Mouse (Mus musculus): ENCODE results near the gene Adam12.
A peak's percentile ranks its signal among the peaks of the same experiment; 100 is the strongest.

The Adam12 gene

DNA sequence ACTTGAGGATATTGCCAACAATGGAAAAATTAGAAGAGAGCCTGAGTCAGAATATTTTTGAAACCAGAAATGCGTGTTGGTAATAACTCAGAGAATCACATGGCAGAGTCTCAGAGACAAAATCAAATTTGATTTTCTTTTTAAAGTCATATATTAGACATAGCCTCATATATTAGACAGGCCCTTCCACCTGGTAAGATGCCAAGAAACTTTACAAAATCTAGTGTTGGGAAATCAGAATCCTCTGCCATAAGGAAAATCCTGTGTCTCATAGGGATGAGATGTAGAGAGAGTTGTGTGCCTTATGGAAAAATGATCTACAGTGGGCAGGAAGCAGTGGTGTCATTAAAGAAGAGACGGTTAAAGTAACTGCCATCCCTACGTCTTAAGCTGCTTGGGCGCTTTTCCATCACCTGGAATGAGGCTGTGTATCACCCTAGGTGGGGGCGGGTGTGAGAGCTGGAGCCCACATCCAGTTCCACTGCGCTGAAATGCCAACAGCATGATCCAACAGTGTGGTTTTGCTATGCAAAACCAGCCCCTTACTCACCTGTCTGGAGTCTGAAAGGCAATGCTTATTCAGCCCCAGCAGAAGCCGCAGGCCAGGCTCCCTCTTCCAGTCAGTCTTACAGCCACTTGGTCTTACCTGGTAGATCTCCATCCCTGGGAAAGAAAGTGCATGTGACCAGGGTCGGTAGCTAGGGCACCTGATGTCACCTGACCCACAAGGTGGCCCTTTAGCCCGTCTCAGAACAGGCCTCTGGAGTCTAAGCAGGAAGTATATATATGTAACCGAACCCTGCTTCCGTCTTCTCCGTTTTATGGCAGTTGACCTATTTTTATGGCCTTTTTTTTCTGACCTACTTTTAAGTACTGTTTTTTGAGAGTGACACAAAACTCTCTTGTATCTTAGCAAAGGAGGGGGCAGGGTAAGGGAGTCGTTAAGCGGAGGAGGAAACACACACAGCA is at the start of gene Adam12:
Gene Adam12 (minus strand): TSS at position 769 of the 969 bp plus-strand sequence.
- no peak for DNase-seq (ENCODE audit: low read depth, low spot score)

- DNase-seq (ENCODE audit: low read depth, low spot score), result no peak
Observed at GRCm38 (mm10) chr7:134272956-134273355, 41.0 kb upstream of the Adam12 start.

DNA sequence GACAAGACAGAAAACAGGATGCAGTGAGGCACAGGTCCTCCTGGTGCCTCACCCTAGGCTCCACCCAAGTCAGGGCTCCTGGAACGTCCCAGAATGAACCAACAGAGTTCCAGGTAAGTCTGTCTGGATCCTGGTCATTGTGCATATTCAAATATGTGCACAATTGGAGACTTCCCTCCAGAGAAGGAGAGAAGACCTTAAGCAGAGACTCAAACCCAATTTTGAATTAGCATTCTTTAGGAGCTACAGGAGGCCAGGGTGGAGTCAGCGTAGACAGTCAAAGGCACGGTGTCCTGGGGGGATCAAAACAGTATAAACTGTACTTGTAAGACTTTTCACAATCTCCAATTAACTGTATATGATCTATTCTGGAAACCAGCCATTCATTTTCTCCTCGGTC is 40.5 kb upstream of the Adam12 start:
- peak; percentile 78 for DNase-seq (ENCODE audit: low read depth, low spot score)

- DNase-seq (ENCODE audit: low read depth, low spot score), result no peak
Observed at GRCm38 (mm10) chr7:134265783-134266182, 33.8 kb upstream of the Adam12 start.

DNA sequence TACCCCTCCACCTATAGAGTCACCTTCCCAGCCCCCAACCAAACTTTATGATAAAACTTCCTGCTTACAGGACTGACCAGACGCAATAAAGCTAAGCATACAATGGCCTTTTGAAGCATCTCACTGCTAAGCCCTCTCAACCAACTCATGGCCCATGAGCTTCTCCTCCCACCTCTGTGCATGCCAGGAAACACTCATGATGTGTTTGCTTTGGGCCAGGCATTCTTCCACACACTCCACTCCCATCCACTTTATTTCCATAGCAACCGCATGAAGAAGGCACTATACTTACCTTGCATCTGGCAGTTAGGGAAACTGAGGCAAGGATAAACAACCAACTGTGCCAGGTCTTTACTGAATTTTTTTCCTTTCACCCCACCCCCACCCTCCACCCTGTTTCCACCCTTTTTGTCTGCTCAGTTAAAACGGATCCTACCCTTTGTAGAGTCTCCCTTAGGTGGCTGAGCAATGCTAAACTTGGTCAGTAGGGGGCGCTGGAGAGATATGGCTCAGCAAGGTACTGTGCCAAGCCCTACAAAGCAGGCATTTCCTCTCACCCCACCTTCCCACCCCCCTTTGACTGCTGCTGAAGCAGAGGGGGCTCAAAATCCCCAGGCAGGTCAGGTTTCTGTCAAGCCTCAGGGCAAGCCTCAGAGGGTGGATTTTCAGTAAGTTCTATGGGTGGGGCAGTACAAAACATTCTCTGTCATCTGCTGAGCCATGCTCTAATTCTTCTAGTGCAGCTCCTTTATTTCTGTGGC is 31.4 kb upstream of the Adam12 start:
- peak; percentile 86 for DNase-seq (ENCODE audit: low read depth, low spot score)

DNA sequence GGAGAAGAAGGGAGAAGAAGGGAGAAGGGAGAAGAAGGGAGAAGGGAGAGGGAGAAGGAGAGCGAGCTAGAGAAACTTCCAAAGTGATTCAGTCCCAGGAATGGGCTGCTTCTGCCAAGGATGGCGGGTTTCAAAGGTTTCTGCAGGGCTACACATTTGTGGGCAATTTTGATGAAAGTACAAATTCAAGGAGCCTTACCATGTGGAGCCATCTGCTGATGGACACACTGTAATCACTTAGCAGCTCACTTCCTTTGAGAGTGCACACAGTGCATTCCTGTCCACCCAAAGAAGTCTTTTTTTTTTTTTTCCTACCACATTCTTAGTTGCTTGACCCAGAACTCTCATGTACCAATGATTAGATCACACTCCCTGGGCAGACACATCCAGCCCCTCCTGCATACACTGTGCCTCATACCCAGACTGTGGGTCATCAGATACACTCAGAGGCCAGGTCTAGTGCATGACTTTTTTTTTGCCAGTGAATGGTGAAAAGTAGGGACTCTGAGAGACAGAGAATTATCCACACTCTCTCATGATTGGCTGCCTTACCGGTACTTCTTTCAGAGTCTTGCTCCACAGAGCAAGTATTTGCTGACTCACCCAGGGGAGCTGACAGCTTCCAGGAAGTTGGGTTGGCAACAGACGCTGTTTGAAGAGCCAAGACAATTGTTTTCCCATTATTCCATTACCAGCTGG is 29.2 kb upstream of the Adam12 start:
- peak; percentile 29 for DNase-seq (ENCODE audit: low read depth, low spot score)

DNA sequence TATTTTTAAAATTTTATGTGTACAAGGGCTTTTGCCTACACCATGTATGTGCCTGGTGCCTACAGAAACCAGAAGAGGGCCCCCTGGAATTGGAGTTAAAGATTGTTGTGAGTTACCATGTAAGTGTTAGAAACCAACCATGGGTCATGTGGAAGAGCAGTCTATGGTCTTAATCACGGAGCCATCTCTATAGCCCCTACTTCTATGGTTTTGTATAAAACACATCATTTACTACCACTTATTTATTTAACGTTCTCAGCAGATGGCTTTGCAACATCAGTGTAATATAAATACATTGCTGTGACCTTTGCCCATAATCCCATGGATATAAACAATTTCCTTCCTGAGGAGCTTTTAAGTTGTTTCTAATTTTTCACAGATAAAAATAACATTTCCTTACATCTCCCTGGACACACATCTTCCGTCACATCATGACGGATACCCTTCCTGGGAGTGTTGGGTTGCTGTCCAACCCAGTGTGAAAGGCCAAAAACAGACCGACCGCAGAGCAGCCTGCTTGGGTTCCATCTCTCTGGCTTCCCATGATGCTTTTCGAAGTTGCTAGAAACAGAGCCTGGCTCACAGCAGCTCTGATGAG is 18.4 kb upstream of the Adam12 start:
- DNase-seq (ENCODE audit: low read depth, low spot score), result no peak

DNA sequence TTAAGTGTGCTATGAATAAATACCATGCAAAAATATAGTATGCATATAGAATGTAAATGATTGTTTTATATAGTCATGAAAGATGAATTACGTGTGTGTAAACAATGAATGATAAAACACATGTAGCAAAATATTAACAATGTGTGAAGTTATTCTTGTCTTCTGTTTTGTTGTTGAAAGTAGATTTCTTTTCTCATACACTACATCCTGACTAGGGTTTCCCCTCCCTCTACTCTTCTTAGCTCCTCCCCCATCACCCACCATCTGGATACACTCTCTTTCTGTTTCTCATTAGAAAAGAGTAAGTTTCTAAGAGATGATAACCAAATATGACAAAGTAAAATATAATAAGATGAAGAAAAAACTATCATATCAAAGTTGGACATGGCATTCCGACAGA is 16.1 kb upstream of the Adam12 start:
- no peak for DNase-seq (ENCODE audit: low read depth, low spot score)

DNA sequence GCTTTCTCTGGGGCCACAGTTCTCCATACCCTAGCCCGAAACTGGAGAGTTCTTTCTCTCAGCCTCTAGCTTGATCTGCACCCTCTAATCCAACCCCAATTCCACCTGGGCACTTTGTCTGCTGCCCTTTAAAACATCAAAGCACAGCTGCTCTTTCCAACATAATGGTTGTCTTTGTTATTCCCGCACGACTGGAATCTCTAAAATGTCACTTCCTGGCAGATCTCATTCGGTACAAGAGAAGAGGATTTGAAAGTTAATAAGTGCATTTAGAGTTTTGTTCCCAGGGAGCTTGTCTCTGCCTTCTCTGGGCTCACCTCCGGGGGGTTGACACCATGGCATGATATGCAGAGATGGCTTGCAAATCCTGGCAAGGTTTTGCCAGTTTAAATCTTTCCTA is 14.7 kb upstream of the Adam12 start:
- DNase-seq (ENCODE audit: low read depth, low spot score), result peak; percentile 84

DNA sequence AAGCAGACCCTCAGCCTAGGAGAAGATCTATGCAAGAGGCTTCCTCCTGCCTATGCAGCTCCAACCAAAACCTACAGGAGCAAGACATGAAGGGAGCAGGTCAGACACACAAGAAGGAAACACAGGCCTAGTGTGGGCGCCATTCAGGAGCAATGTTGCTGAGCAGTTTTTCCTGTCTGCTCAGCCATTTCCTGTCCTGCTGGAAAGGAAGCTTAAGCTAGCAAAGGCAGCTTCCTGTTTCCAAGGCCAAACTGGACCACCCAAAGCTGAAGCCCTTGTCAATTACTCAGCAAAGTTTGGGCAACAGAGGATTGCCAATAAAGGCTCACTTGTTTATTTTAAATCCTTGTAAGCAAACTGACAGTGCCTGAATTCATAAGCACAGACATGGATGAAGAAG is 10.8 kb upstream of the Adam12 start:
- no peak for DNase-seq (ENCODE audit: low read depth, low spot score)

GRCm38 (mm10) chr7:134241212-134241611 is 9.3 kb upstream of the Adam12 start:
- no peak for DNase-seq (ENCODE audit: low read depth, low spot score)

DNA sequence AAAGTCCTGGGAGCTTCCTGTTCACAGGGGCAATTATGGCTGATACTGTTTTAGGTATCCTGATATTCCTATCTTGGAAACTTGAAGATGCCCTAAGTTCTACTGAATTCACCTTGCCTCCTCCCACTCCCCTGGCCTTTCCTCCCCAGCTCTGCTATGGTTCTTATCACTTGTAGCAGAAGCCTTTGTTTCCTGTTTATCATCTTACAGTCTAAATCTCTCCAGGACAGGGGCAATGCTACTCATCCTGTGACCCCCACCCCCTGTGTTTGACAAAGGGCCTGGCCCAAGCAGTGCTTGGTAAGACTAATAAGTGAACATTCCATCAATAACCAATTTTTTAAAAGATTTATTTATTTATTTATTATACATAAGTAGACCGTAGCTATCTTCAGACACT is 8.6 kb upstream of the Adam12 start:
- no peak for DNase-seq (ENCODE audit: low read depth, low spot score)

GRCm38 (mm10) chr7:134238863-134239262 is 6.9 kb upstream of the Adam12 start:
- DNase-seq (ENCODE audit: low read depth, low spot score), result peak; percentile 57

DNA sequence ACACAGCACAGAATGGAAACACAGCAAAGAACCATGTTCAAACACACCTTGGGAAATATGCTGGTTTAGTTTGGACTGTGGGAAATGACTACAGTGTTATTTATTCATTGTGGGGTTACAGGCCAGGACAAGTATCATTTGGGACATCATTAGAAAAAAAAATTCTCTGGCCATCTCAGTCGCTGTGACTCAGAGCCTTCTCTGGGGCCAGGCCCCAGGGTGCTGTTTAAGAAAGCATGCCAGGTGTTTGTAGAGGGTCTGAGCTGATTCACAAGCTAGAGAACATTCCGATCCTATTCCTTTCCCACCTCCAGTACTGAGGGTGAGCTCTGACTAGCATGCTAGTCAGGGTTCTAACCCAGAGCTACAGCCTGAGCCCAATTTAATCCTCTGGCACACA is 5.4 kb upstream of the Adam12 start:
- DNase-seq (ENCODE audit: low read depth, low spot score), result no peak

DNA sequence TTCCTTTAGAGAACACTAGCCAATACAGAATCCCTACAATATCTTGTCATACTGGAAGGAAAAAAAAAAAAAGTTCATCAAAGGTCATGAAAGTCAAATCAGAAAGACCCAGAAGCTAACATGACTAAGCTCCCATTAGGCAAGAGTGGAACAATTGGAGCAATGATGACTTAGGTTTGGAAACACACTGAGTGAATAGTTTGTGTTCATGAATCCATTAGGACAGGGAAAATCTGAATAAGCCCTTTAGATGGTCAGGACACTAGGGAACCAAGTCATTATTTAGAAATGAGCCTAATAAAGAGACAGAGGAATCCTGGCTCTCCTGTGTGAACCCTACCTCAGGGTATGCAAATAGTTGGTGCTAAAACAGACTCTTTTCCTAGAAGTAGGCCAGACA is 4.8 kb upstream of the Adam12 start:
- DNase-seq (ENCODE audit: low read depth, low spot score), result no peak

DNA sequence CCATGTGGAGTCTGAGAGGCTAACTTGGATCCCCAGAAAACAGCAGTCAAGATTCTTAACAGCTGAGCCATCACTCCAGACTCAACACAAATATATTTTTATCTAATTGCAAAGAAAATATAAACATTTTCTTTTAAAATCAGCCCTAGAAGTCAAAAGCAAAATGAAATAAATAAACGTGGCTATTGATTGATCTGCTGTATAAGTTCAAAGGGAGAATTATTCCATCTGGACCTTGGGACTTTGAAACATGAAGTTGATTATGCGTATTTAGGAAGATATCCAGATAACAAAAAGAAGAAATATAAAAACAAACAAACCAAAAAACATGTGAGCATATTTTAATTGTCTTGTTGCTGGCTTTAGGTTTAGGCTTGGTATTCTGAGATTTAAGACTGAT is 3.6 kb upstream of the Adam12 start:
- no peak for DNase-seq (ENCODE audit: low read depth, low spot score)

DNA sequence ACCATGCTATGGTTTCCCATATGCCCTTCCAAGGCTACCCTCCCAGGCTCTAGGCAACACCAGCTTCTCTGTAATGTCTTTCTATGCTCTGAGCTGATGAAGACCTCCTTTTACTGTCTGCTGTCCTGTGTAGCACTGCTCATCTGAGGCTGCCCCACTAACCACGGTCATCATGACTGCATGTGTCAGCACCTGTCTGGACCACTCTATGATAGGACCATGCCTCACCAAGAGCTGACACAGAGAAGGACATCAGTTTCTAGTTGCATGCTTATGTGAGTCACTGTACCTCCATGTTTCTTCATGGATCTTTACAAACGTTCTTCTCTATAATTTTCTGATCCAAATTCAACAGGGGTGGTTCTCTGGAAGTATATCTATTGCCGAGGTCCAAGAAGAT is 1.2 kb downstream of the Adam12 start:
- DNase-seq (ENCODE audit: low read depth, low spot score), result no peak

GRCm38 (mm10) chr7:134229899-134230298 is 2.0 kb downstream of the Adam12 start:
- DNase-seq (ENCODE audit: low read depth, low spot score), result no peak

- no peak for DNase-seq (ENCODE audit: low read depth, low spot score)
Observed at GRCm38 (mm10) chr7:134227773-134228455, 4.0 kb downstream of the Adam12 start.

DNA sequence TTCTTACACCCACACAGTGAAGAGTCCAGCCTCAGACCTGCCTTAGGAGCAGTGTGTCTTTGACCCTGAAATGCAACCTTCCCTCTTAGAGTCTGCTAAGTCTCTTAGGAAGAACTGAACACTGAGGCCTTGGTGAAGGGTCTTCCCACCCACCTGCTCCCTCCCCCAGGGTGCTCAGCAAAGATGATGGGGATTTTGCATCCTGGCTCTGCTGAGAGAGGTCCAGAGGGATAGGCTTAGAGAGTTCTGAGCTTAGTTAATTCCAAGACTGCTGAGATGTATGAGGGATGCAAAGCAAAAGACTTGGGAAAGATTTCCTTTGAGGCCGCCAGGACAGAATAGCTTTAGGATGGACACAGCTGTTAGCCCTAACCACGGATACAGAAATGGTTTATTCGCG is 4.8 kb downstream of the Adam12 start:
- no peak for DNase-seq (ENCODE audit: low read depth, low spot score)

DNA sequence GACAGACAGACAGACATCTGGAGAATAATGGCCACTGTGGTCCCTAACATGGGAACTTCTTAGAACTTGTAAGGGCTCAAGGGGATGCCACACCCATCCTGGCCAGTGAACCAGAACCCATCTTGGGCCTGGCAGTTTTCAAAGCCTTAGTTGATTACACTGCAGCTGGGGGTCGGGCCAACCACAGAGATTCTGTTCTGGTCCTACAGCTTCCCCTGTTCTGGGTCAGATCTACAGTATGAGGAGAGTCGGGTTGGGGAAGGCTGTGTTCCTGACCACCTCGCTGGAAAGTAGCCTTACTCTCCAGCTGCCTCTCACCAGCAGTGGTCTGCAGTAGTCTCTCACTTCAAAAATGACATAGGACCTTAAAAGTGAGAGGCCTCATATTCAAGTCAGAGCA is 5.7 kb downstream of the Adam12 start:
- DNase-seq (ENCODE audit: low read depth, low spot score), result no peak

Data from ZHBTc4 (cell line).